Mouse (Mus musculus) bone marrow macrophage, adult 2 months (primary cell): ENCODE data around the gene Rhoa. TPM values are rescaled to one million over a fixed set of nuclear protein-coding genes. Genes with fewer than 3 reads are reported as not detected.
A peak's percentile ranks its signal among the peaks of the same experiment; 100 is the strongest.

Experiments
- H3K27ac ChIP-seq: 2 replicates; pipeline ENCODE4 v1.5.1; 2012; ENCODE audit warnings: low read depth, low read length; ENCODE audit not compliant: insufficient read depth
- H3K4me1 ChIP-seq: 2 replicates; pipeline ENCODE4 v1.6.1; 2012; ENCODE audit warnings: low read length; ENCODE audit not compliant: control insufficient read depth, insufficient read depth
- H3K4me3 ChIP-seq: 2 replicates; pipeline ENCODE4 v1.5.1; 2012; ENCODE audit warnings: mild to moderate bottlenecking, low read length, moderate library complexity; ENCODE audit not compliant: insufficient read depth
- CTCF ChIP-seq: IDR thresholded peaks from 2 replicates; pipeline ENCODE4 v1.5.1; 2012; ENCODE audit warnings: low read depth, mild to moderate bottlenecking, low read length, moderate library complexity
- POLR2A ChIP-seq: IDR thresholded peaks from 2 replicates; pipeline ENCODE4 v1.6.1; 2012; ENCODE audit warnings: mild to moderate bottlenecking, low read depth, low read length, borderline replicate concordance
- polyA plus RNA-seq: library from polyadenylated mRNA; stranded (reverse); fragments of >200 nt; gene quantifications from 2 replicates; pipeline ENCODE4 v1.2.4, GENCODE M21; 2012; ENCODE audit not compliant: missing spikeins, insufficient read depth, insufficient read length

Rhoa gene
- polyA plus RNA-seq, 1 experiment = 511 TPM

GRCm38 (mm10) chr9:108340258-108341138 is 34.6 kb downstream of the Rhoa start:
- no peak for TF ChIP-seq CTCF
- TF ChIP-seq POLR2A = no peak
- peak overlapping the region; percentile 89 for H3K27ac ChIP-seq
- H3K4me1 ChIP-seq = peaks cover 48% of the 10 kb centered on the region
- H3K4me3 ChIP-seq = peak overlapping the region; percentile 91

- TF ChIP-seq CTCF = no peak
- TF ChIP-seq POLR2A = no peak
- peaks cover 51% of the 10 kb centered on the region for H3K4me1 ChIP-seq
- peak overlapping the region; percentile 91 for H3K4me3 ChIP-seq
- H3K27ac ChIP-seq = peak overlapping the region; percentile 89
Measured at GRCm38 (mm10) chr9:108341139-108341475, 35.2 kb downstream of the Rhoa start.

GRCm38 (mm10) chr9:108341801-108342200 is 35.9 kb downstream of the Rhoa start:
- Histone ChIP-seq H3K4me3 (0 out of 2 replicates have a peak overlapping the region, but pooled peaks have one; percentile 91), H3K4me1 (peaks cover 53% of the 10 kb centered on the region), H3K27ac (peak overlapping the region; percentile 89)
- no peak for TF ChIP-seq CTCF
- TF ChIP-seq POLR2A = no peak

GRCm38 (mm10) chr9:108342301-108342831 is 36.4 kb downstream of the Rhoa start:
- H3K27ac ChIP-seq = peak overlapping the region; percentile 91
- no peak for TF ChIP-seq CTCF
- no peak for TF ChIP-seq POLR2A
- H3K4me1 ChIP-seq = peaks cover 53% of the 10 kb centered on the region
- H3K4me3 ChIP-seq = no peak overlapping the region

- Histone ChIP-seq H3K4me3 (peak overlapping the region; percentile 7; the same call in 1 of the 2 replicates), H3K4me1 (peaks cover 45% of the 10 kb centered on the region), H3K27ac (peak overlapping the region; percentile 91)
- TF ChIP-seq POLR2A (no peak), CTCF (no peak)
Measured at GRCm38 (mm10) chr9:108343331-108343730, 37.4 kb downstream of the Rhoa start.

GRCm38 (mm10) chr9:108343835-108344234 is 37.9 kb downstream of the Rhoa start:
- peak overlapping the region; percentile 91 for H3K27ac ChIP-seq
- peaks cover 42% of the 10 kb centered on the region for H3K4me1 ChIP-seq

GRCm38 (mm10) chr9:108344471-108344870 is 38.5 kb downstream of the Rhoa start:
- H3K4me3 ChIP-seq = no peak overlapping the region
- no peak overlapping the region for H3K27ac ChIP-seq
- TF ChIP-seq CTCF (no peak), POLR2A (no peak)
- peaks cover 48% of the 10 kb centered on the region for H3K4me1 ChIP-seq

More at GRCm38 (mm10) chr9:108343835-108344234, 37.9 kb downstream of the Rhoa start:
- no peak overlapping the region for H3K4me3 ChIP-seq
- TF ChIP-seq POLR2A = no peak
- TF ChIP-seq CTCF = no peak

GRCm38 (mm10) chr9:108347024-108347423 is 41.1 kb downstream of the Rhoa start:
- peak overlapping the region; percentile 96 for H3K4me3 ChIP-seq
- H3K27ac ChIP-seq = peak overlapping the region; percentile 96
- TF ChIP-seq POLR2A (no peak), CTCF (no peak)
- H3K4me1 ChIP-seq = peaks cover 37% of the 10 kb centered on the region

GRCm38 (mm10) chr9:108347540-108348289 is 41.8 kb downstream of the Rhoa start, which contains the start of gene Usp4:
Gene Usp4 (plus strand): TSS chr9:108347853.
- peak within 1 kb of the TSS; percentile 96 for H3K27ac ChIP-seq
- H3K4me1 ChIP-seq = peaks cover 39% of the 10 kb centered on the region
- H3K4me3 ChIP-seq = peak within 1 kb of the TSS; percentile 96
- TF ChIP-seq POLR2A = 0 out of 2 replicates have a peak, but pooled peaks have one; percentile 3
- TF ChIP-seq CTCF = no peak

- peaks cover 34% of the 10 kb centered on the region for H3K4me1 ChIP-seq
- H3K27ac ChIP-seq = peak overlapping the region; percentile 94
- TF ChIP-seq POLR2A = no peak
- no peak for TF ChIP-seq CTCF
- peak overlapping the region; percentile 93 for H3K4me3 ChIP-seq
Measured at GRCm38 (mm10) chr9:108348290-108348680, 42.4 kb downstream of the Rhoa start.
